Mouse (Mus musculus) intestine, embryonic 16.5 days (tissue): ENCODE data around the gene Tbp. TPM values are rescaled to one million over a fixed set of nuclear protein-coding genes. Genes with fewer than 3 reads are reported as not detected.

ENCODE experiments used
- ATAC-seq: fragments of 200-750 bp; cut with Nextera tagmentation; 2 replicates; pipeline ENCODE4 v1.8.0; 2017; ENCODE audit warnings: moderate TSS enrichment, moderate library complexity
- H3K27ac ChIP-seq: fragments of 300-500 bp; sonication (generic); 2 replicates; pipeline ENCODE4 v1.5.1; 2014; ENCODE audit warnings: mild to moderate bottlenecking, low read length
- H3K27me3 ChIP-seq: fragments of 300-500 bp; sonication (generic); replicated peaks from 2 replicates; pipeline ENCODE4 v1.6.1; 2014; ENCODE audit warnings: low read length, control low read depth, mixed read lengths; ENCODE audit not compliant: control insufficient read depth, insufficient read depth
- H3K36me3 ChIP-seq: fragments of 300-500 bp; sonication (generic); 2 replicates; pipeline ENCODE4 v1.6.1; 2014; ENCODE audit warnings: low read length, control low read depth; ENCODE audit not compliant: control insufficient read depth, insufficient read depth
- H3K4me1 ChIP-seq: fragments of 300-500 bp; sonication (generic); 2 replicates; pipeline ENCODE4 v1.6.1; 2014; ENCODE audit warnings: low read length, control low read depth, mixed read lengths; ENCODE audit not compliant: control insufficient read depth, insufficient read depth
- H3K4me2 ChIP-seq: fragments of 300-500 bp; sonication (generic); 2 replicates; pipeline ENCODE4 v1.6.1; 2014; ENCODE audit warnings: low read depth, low read length, control low read depth
- H3K4me3 ChIP-seq: fragments of 300-500 bp; sonication (generic); 2 replicates; pipeline ENCODE4 v1.5.1; 2014; ENCODE audit warnings: mild to moderate bottlenecking, low read length
- H3K9ac ChIP-seq: fragments of 300-500 bp; sonication (generic); 2 replicates; pipeline ENCODE4 v1.6.1; 2014; ENCODE audit warnings: low read depth, low read length
- H3K9me3 ChIP-seq: fragments of 300-500 bp; sonication (generic); 2 replicates; pipeline ENCODE4 v1.6.1; 2016; ENCODE audit warnings: low read length, control low read depth; ENCODE audit not compliant: control insufficient read depth
- WGBS: fragments of 180-500 bp; shearing (Covaris S2); extraction: QIAGEN DNeasy Blood & Tissue Kit; methylation state at CpG from one replicate; pipeline ENCODE4 v1.1.7; 2014; 5-methylcytosine and 5-hydroxymethylcytosine counted together
- polyA plus RNA-seq: library from polyadenylated mRNA; unstranded; fragments of >200 nt; fragmentation: Nextera tagmentation; extraction: Ambion mirVana; gene quantifications from 2 replicates; pipeline ENCODE4 v1.2.1, GENCODE M21; 2015

Tbp gene
- polyA plus RNA-seq, 1 experiment from 2014 or later, result 32.9 TPM

- Histone ChIP-seq H3K4me2 (peak within 1 kb of the TSS; percentile 93), H3K4me3 (peak within 1 kb of the TSS; percentile 77), H3K36me3 (no peaks in the 10 kb centered on the region), H3K4me1 (peaks cover 3% of the 10 kb centered on the region; the same call in 1 of the 2 replicates), H3K9me3 (no peaks in the 10 kb centered on the region), H3K27ac (peak within 1 kb of the TSS; percentile 97), H3K9ac (peak within 1 kb of the TSS; percentile 82), H3K27me3 (no peaks in the 10 kb centered on the region)
- WGBS, result under 1% methylated on average over 43 of the region's 43 CpGs
- peak; percentile 100 for ATAC-seq
These were observed 64.6 kb downstream of the Tbp start, which contains the start of gene Prdm9 for GRCm38 (mm10) chr17:15564014-15564927. Gene Prdm9, minus strand, starts transcription at chr17:15564354.

- no peaks in the 10 kb centered on the region for H3K36me3 ChIP-seq
- ATAC-seq, result no peak
- no peaks in the 10 kb centered on the region for H3K27me3 ChIP-seq
- H3K9ac ChIP-seq, result peak overlapping the region; percentile 54; the same call in 1 of the 2 replicates
- peaks cover 3% of the 10 kb centered on the region; the same call in 1 of the 2 replicates for H3K4me1 ChIP-seq
- no peaks in the 10 kb centered on the region for H3K9me3 ChIP-seq
- peak overlapping the region; percentile 79 for H3K4me2 ChIP-seq
- no peak overlapping the region for H3K27ac ChIP-seq
- 37% methylated on average over 12 of the region's 12 CpGs for WGBS
- H3K4me3 ChIP-seq, result peak overlapping the region; percentile 77
These were observed 65.2 kb downstream of the Tbp start for GRCm38 (mm10) chr17:15564928-15565300.

- no peak for ATAC-seq
- H3K36me3 ChIP-seq, result no peaks in the 10 kb centered on the region
- H3K27me3 ChIP-seq, result no peaks in the 10 kb centered on the region
- no peaks in the 10 kb centered on the region for H3K9me3 ChIP-seq
- no peak overlapping the region for H3K4me3 ChIP-seq
- H3K4me2 ChIP-seq, result no peak overlapping the region
- H3K9ac ChIP-seq, result no peak overlapping the region
- H3K27ac ChIP-seq, result no peak overlapping the region
- WGBS, result 86% methylated on average over 5 of the region's 5 CpGs
- peaks cover 3% of the 10 kb centered on the region; the same call in 1 of the 2 replicates for H3K4me1 ChIP-seq
These were observed 67.2 kb downstream of the Tbp start for GRCm38 (mm10) chr17:15566908-15567307.

GRCm38 (mm10) chr17:15575056-15575455 lies 75.4 kb downstream of the Tbp start:
- no peak overlapping the region for H3K9ac ChIP-seq
- H3K4me3 ChIP-seq, result no peak overlapping the region
- WGBS, result 77% methylated on average over 1 of the region's 1 CpGs
- H3K27ac ChIP-seq, result no peak overlapping the region
- H3K9me3 ChIP-seq, result no peaks in the 10 kb centered on the region
- no peaks in the 10 kb centered on the region for H3K4me1 ChIP-seq
- no peaks in the 10 kb centered on the region; the same call in 1 of the 2 replicates for H3K27me3 ChIP-seq
- ATAC-seq, result no peak
- H3K36me3 ChIP-seq, result no peaks in the 10 kb centered on the region
- H3K4me2 ChIP-seq, result no peak overlapping the region

GRCm38 (mm10) chr17:15577291-15577694 lies 77.6 kb downstream of the Tbp start:
- Histone ChIP-seq H3K36me3 (no peaks in the 10 kb centered on the region), H3K4me2 (peak overlapping the region; percentile 65), H3K4me1 (no peaks in the 10 kb centered on the region), H3K27me3 (no peaks in the 10 kb centered on the region; the same call in 1 of the 2 replicates), H3K4me3 (peak overlapping the region; percentile 35), H3K27ac (no peak overlapping the region), H3K9ac (0 out of 2 replicates have a peak overlapping the region, but pooled peaks have one; percentile 33), H3K9me3 (no peaks in the 10 kb centered on the region)
- WGBS, result under 1% methylated on average over 32 of the region's 32 CpGs
- peak; percentile 38; the same call in 1 of the 2 replicates for ATAC-seq

Other genes with a start within 250 kb of the Tbp start
- 24.2 and 25.4 TPM in 2 replicates for gene Dll1, start 123.0 kb upstream of the Tbp start, polyA plus RNA-seq
- 26.8 and 27.4 TPM in 2 replicates for gene Fam120b, start 103.7 kb upstream of the Tbp start, polyA plus RNA-seq
- gene Psmb1, start 137 bp upstream of the Tbp start, polyA plus RNA-seq, result 238 and 252 TPM in 2 replicates
- 48.1 and 48.9 TPM in 2 replicates for gene Pdcd2, start 27.4 kb downstream of the Tbp start, polyA plus RNA-seq
- gene Prdm9, start 64.5 kb downstream of the Tbp start, polyA plus RNA-seq, result 1.5 and 2.2 TPM in 2 replicates
- gene Chd1, start 205.1 kb downstream of the Tbp start, polyA plus RNA-seq, result 13.4 and 14.3 TPM in 2 replicates